In genomic region chr11:80670391-80670790, GRCm38 (mm10) we compare ENCODE assay signal across 9 mouse cellular contexts.
DNase-seq lines count a peak whose midpoint lies in the region; ATAC-seq and TF ChIP-seq lines count a peak whose summit lies in the region.
"Had no signal": no experiment of that assay in that cellular context is flagged by ENCODE, and none has a peak within 500 bp of the region (broad histone marks: within the 10 kb centered on the region; RNA-seq: fewer than 3 reads in every experiment).

No protein-coding gene starts in this region.

- TF ChIP-seq CTCF in gastrocnemius, adult 2 months (IDR thresholded peaks at IDR 0.05), result peak; percentile 66

- ATAC-seq in forebrain, embryonic 15.5 days (replicated peaks), result peak; percentile 96

- H3K27me3 ChIP-seq in forebrain, embryonic 15.5 days, result no peaks in the 10 kb centered on the region

- H3K4me2 ChIP-seq in forebrain, embryonic 15.5 days (replicated peaks), result 0 out of 2 replicates have a peak overlapping the region, but pooled peaks have one; percentile 3

- no peaks in the 10 kb centered on the region for H3K9me3 ChIP-seq in forebrain, embryonic 15.5 days

- peak overlapping the region; percentile 27; the same call in 1 of the 2 replicates for H3K9ac ChIP-seq in forebrain, embryonic 15.5 days (replicated peaks)

- H3K4me1 ChIP-seq in forebrain, embryonic 15.5 days, result peaks cover 9% of the 10 kb centered on the region

- WGBS in forebrain, embryonic 15.5 days, result 35% methylated on average over 1 of the region's 1 CpGs

- no peaks in the 10 kb centered on the region for H3K36me3 ChIP-seq in forebrain, embryonic 15.5 days
- H3K36me3 ChIP-seq: G1E had no signal

- DNase-seq in gastrocnemius, adult 2 months, result no peak
- DNase-seq in gastrocnemius, postnatal 25 days, result no peak
- peak; percentile 85 for DNase-seq in 3T3-L1 (ENCODE audit: low read depth, low spot score)
- peak; percentile 86 for DNase-seq in brain, embryonic 18.5 days (ENCODE audit: low read depth, low spot score)
- peak; percentile 8 to 36 for DNase-seq in layer of hippocampus, postnatal 10 days (ENCODE audit: low spot score in 2 of 2)
- peak; percentile 48 for DNase-seq in retina, adult 2 months (ENCODE audit: low read depth, low spot score)
- no peak for DNase-seq in testis, postnatal 10 days (ENCODE audit: low spot score)

- H3K27ac ChIP-seq in gastrocnemius, adult 2 months, result no peak overlapping the region
- peak overlapping the region; percentile 73 for H3K27ac ChIP-seq in forebrain, embryonic 15.5 days (replicated peaks)

- H3K4me3 ChIP-seq in gastrocnemius, adult 2 months, result no peak overlapping the region
- H3K4me3 ChIP-seq in forebrain, embryonic 15.5 days, result no peak overlapping the region

- intact Hi-C loops in gastrocnemius, adult 2 months (cut with DNase I), result loop anchor here (2.0 kb wide), 1 partner anchor 242 kb away; the partner anchor contains the start of gene Psmd11

Comparison
In these comparisons a context has a peak if more than half of its experiments do, and no peak if none do; other contexts are left out.
1. DNase-seq: peak in 3T3-L1 (single experiment), brain, embryonic 18.5 days (single experiment), layer of hippocampus, postnatal 10 days (2 of 2) and retina, adult 2 months (single experiment); none in gastrocnemius, adult 2 months (single experiment), gastrocnemius, postnatal 25 days (single experiment) and testis, postnatal 10 days (single experiment).